Mouse (Mus musculus) lung, postnatal 0 days (tissue): ENCODE measurements around the gene Nup54.

Source experiments
- CTCF ChIP-seq: IDR thresholded peaks from 2 replicates; pipeline ENCODE4 v1.5.1; 2016; ENCODE audit warnings: antibody characterized with exemption, mild to moderate bottlenecking
- EP300 ChIP-seq: IDR thresholded peaks from 2 replicates; pipeline ENCODE4 v1.6.1; 2016; ENCODE audit warnings: antibody characterized with exemption, mild to moderate bottlenecking, control low read depth

- TF ChIP-seq CTCF = no peak
- TF ChIP-seq EP300 = no peak
Measured at GRCm38 (mm10) chr5:92434070-92434469, 949 bp downstream of the Nup54 start.
